Mouse (Mus musculus): ENCODE measurements around the gene Zscan10. TPM values are rescaled to one million over a fixed set of nuclear protein-coding genes. Genes with fewer than 3 reads are reported as not detected.

Gene Zscan10
- total and polyA plus RNA-seq, 3 experiments, result not detected

- no peak for DNase-seq
Observed at GRCm38 (mm10) chr17:23651363-23651762, 50.7 kb downstream of the Zscan10 start.

- no peak for DNase-seq
Observed at GRCm38 (mm10) chr17:23653324-23653723, 52.7 kb downstream of the Zscan10 start.

GRCm38 (mm10) chr17:23654001-23654400 is 53.3 kb downstream of the Zscan10 start:
- no peak for DNase-seq

GRCm38 (mm10) chr17:23654410-23654809 is 53.8 kb downstream of the Zscan10 start:
- no peak for DNase-seq

- DNase-seq, result no peak
Observed at GRCm38 (mm10) chr17:23658450-23658849, 57.8 kb downstream of the Zscan10 start.

GRCm38 (mm10) chr17:23660117-23660875 is 59.6 kb downstream of the Zscan10 start, which contains the start of gene Bicdl2:
TSS of gene Bicdl2 (plus strand) at chr17:23660506.
- DNase-seq, result peak; percentile 36

Other genes with a start within 250 kb of the Zscan10 start
- gene Vmn2r116, start 216.3 kb upstream of the Zscan10 start, total RNA-seq (2021), result not detected
- not detected in 2 replicates for gene Vmn2r116, start 216.3 kb upstream of the Zscan10 start, polyA plus RNA-seq (2012; rRNA removed)
- not detected for gene Vmn2r117, start 121.2 kb upstream of the Zscan10 start, total RNA-seq (2021)
- gene Vmn2r117, start 121.2 kb upstream of the Zscan10 start, polyA plus RNA-seq (2012; rRNA removed), result not detected in 2 replicates
- gene Zfp213, start 36.6 kb upstream of the Zscan10 start, total RNA-seq (2021), result 10 to 100 TPM; 11.0 to 11.6 TPM
- 25.5 and 28.1 TPM in 2 replicates for gene Zfp213, start 36.6 kb upstream of the Zscan10 start, polyA plus RNA-seq (2012; rRNA removed)
- gene Zfp13, start 1.4 kb upstream of the Zscan10 start, total RNA-seq (2021), result 10 to 100 TPM in 1 of 2 experiments, 1 to 10 TPM in 1; 6.6 to 12.4 TPM
- 25.1 and 25.4 TPM in 2 replicates for gene Zfp13, start 1.4 kb upstream of the Zscan10 start, polyA plus RNA-seq (2012; rRNA removed)
- gene Mmp25, start 44.4 kb downstream of the Zscan10 start, total RNA-seq (2021), result under 1 TPM in 1 of 2 experiments, not detected in 1; 0.10 TPM
- 0.13 and 0.42 TPM in 2 replicates for gene Mmp25, start 44.4 kb downstream of the Zscan10 start, polyA plus RNA-seq (2012; rRNA removed)
- not detected for gene Bicdl2, start 59.6 kb downstream of the Zscan10 start, total RNA-seq (2021)
- gene Bicdl2, start 59.6 kb downstream of the Zscan10 start, polyA plus RNA-seq (2012; rRNA removed), result not detected in 2 replicates
- 100 to 1,000 TPM; 170 to 228 TPM for gene Hcfc1r1, start 72.7 kb downstream of the Zscan10 start, total RNA-seq (2021)
- 747 and 838 TPM in 2 replicates for gene Hcfc1r1, start 72.7 kb downstream of the Zscan10 start, polyA plus RNA-seq (2012; rRNA removed)
- gene Thoc6, start 73.0 kb downstream of the Zscan10 start, total RNA-seq (2021), result 10 to 100 TPM; 19.5 to 36.7 TPM
- 28.1 and 30.6 TPM in 2 replicates for gene Thoc6, start 73.0 kb downstream of the Zscan10 start, polyA plus RNA-seq (2012; rRNA removed)
- gene Tnfrsf12a, start 76.6 kb downstream of the Zscan10 start, total RNA-seq (2021), result 100 to 1,000 TPM; 147 to 270 TPM
- gene Tnfrsf12a, start 76.6 kb downstream of the Zscan10 start, polyA plus RNA-seq (2012; rRNA removed), result 83.4 and 96.8 TPM in 2 replicates
- gene Cldn6, start 78.4 kb downstream of the Zscan10 start, total RNA-seq (2021), result not detected
- not detected in 2 replicates for gene Cldn6, start 78.4 kb downstream of the Zscan10 start, polyA plus RNA-seq (2012; rRNA removed)
- gene Cldn9, start 83.2 kb downstream of the Zscan10 start, total RNA-seq (2021), result under 1 TPM in 1 of 2 experiments, not detected in 1; 0.21 TPM
- gene Cldn9, start 83.2 kb downstream of the Zscan10 start, polyA plus RNA-seq (2012; rRNA removed), result 0.09 and 0.13 TPM in 2 replicates
- 10 to 100 TPM in 1 of 2 experiments, 1 to 10 TPM in 1; 2.5 to 18.2 TPM for gene 1520401A03Rik, start 121.9 kb downstream of the Zscan10 start, total RNA-seq (2021)
- 1.8 and 2.4 TPM in 2 replicates for gene 1520401A03Rik, start 121.9 kb downstream of the Zscan10 start, polyA plus RNA-seq (2012; rRNA removed)
- gene Pkmyt1, start 125.5 kb downstream of the Zscan10 start, total RNA-seq (2021), result 1 to 10 TPM; 2.8 to 2.9 TPM
- gene Pkmyt1, start 125.5 kb downstream of the Zscan10 start, polyA plus RNA-seq (2012; rRNA removed), result 21.8 and 23.1 TPM in 2 replicates
- 10 to 100 TPM in 1 of 2 experiments, 1 to 10 TPM in 1; 7.6 to 17.6 TPM for gene Paqr4, start 140.0 kb downstream of the Zscan10 start, total RNA-seq (2021)
- gene Paqr4, start 140.0 kb downstream of the Zscan10 start, polyA plus RNA-seq (2012; rRNA removed), result 33.3 and 37.8 TPM in 2 replicates
- gene Kremen2, start 145.0 kb downstream of the Zscan10 start, total RNA-seq (2021), result not detected
- gene Kremen2, start 145.0 kb downstream of the Zscan10 start, polyA plus RNA-seq (2012; rRNA removed), result 0.28 and 0.54 TPM in 2 replicates
- 10 to 100 TPM; 61.8 to 85.0 TPM for gene Flywch1, start 170.7 kb downstream of the Zscan10 start, total RNA-seq (2021)
- gene Flywch1, start 170.7 kb downstream of the Zscan10 start, polyA plus RNA-seq (2012; rRNA removed), result 45.8 and 49.3 TPM in 2 replicates
- 1 to 10 TPM; 4.3 to 6.7 TPM for gene Flywch2, start 185.2 kb downstream of the Zscan10 start, total RNA-seq (2021)
- gene Flywch2, start 185.2 kb downstream of the Zscan10 start, polyA plus RNA-seq (2012; rRNA removed), result 8.7 and 12.0 TPM in 2 replicates
- 100 to 1,000 TPM; 322 to 545 TPM for gene Srrm2, start 189.7 kb downstream of the Zscan10 start, total RNA-seq (2021)
- 1,031 and 1,277 TPM in 2 replicates for gene Srrm2, start 189.7 kb downstream of the Zscan10 start, polyA plus RNA-seq (2012; rRNA removed)
- 100 to 1,000 TPM; 447 to 451 TPM for gene Elob, start 228.3 kb downstream of the Zscan10 start, total RNA-seq (2021)
- 513 and 552 TPM in 2 replicates for gene Elob, start 228.3 kb downstream of the Zscan10 start, polyA plus RNA-seq (2012; rRNA removed)
- gene Prss33, start 235.2 kb downstream of the Zscan10 start, total RNA-seq (2021), result not detected
- 0.10 and 0.24 TPM in 2 replicates for gene Prss33, start 235.2 kb downstream of the Zscan10 start, polyA plus RNA-seq (2012; rRNA removed)
- gene Prss32, start 243.0 kb downstream of the Zscan10 start, total RNA-seq (2021), result not detected
- 0.06 TPM in 1 of 2 replicates, not detected in the other for gene Prss32, start 243.0 kb downstream of the Zscan10 start, polyA plus RNA-seq (2012; rRNA removed)
- gene Prss41, start 243.3 kb downstream of the Zscan10 start, total RNA-seq (2021), result under 1 TPM; 0.35 to 0.45 TPM
- 0.28 and 0.90 TPM in 2 replicates for gene Prss41, start 243.3 kb downstream of the Zscan10 start, polyA plus RNA-seq (2012; rRNA removed)

Data from adrenal gland, adult 2 months (tissue).